Mouse (Mus musculus): ENCODE measurements around the gene Cdadc1. TPM values are rescaled to one million over a fixed set of nuclear protein-coding genes. Genes with fewer than 3 reads are reported as not detected.

The Cdadc1 gene
- total RNA-seq, 1 experiment: 6.7 TPM

- H3K4me1 ChIP-seq (ENCODE audit: control insufficient read depth in 2 of 2, insufficient read depth in 2 of 2, low read length in 2 of 2, poor library complexity in 1 of 2): peaks cover 0 to 13% of the 10 kb centered on the region in 2 experiments; a peak in 2 of 4 replicates
- H3K4me3 ChIP-seq (ENCODE audit: insufficient read depth in 1 of 2, low read depth in 1 of 2, low read length in 2 of 2, poor library complexity in 1 of 2, severe bottlenecking in 1 of 2): no peak overlapping the region
- 0 out of 2 replicates have a peak, but pooled peaks cover 1% of the 10 kb centered on the region for H3K36me3 ChIP-seq (ENCODE audit: control insufficient read depth, insufficient read depth, low read length, poor library complexity, severe bottlenecking)
- TF ChIP-seq HCFC1 (IDR thresholded peaks at IDR 0.05; ENCODE audit: borderline replicate concordance, insufficient read depth, low read length): no peak
- no peak for TF ChIP-seq CHD2 (IDR thresholded peaks at IDR 0.05; ENCODE audit: low read depth, low read length)
- no peak for TF ChIP-seq ZNF384 (IDR thresholded peaks at IDR 0.05; ENCODE audit: low read depth, low read length)
- TF ChIP-seq MAFK (IDR thresholded peaks at IDR 0.05; ENCODE audit: insufficient read depth, low read depth, low read length): no peak
- TF ChIP-seq ZC3H11A (IDR thresholded peaks at IDR 0.05; ENCODE audit: borderline replicate concordance, low read depth, low read length): no peak
- no peak overlapping the region for H3K9ac ChIP-seq (ENCODE audit: insufficient read depth, low read depth, low read length, poor library complexity, severe bottlenecking)
- no peak for DNase-seq (ENCODE audit: low read depth, low spot score)
- no peak overlapping the region for H3K27ac ChIP-seq (ENCODE audit: insufficient read depth, low read depth, low read length, poor library complexity, severe bottlenecking)
- H3K9me3 ChIP-seq (ENCODE audit: control insufficient read depth, insufficient read depth, low read depth, low read length): no peaks in the 10 kb centered on the region
- in situ Hi-C loops (cut with MboI; ENCODE audit: low sequenced_read_pairs in 2 of 2, unreplicated experiment in 2 of 2): no loop called here
Observed at GRCm38 (mm10) chr14:59555018-59555417, 42.7 kb downstream of the Cdadc1 start.

GRCm38 (mm10) chr14:59554025-59554424 is 43.7 kb downstream of the Cdadc1 start:
- in situ Hi-C loops (cut with MboI; ENCODE audit: low sequenced_read_pairs in 2 of 2, unreplicated experiment in 2 of 2): no loop called here

GRCm38 (mm10) chr14:59551956-59552355 is 45.8 kb downstream of the Cdadc1 start:
- Histone ChIP-seq H3K4me1 (ENCODE audit: control insufficient read depth in 2 of 2, insufficient read depth in 2 of 2, low read length in 2 of 2, poor library complexity in 1 of 2) (peaks cover 0 to 11% of the 10 kb centered on the region in 2 experiments; a peak in 2 of 4 replicates), H3K4me3 (ENCODE audit: insufficient read depth in 1 of 2, low read depth in 1 of 2, low read length in 2 of 2, poor library complexity in 1 of 2, severe bottlenecking in 1 of 2) (no peak overlapping the region), H3K9ac (ENCODE audit: insufficient read depth, low read depth, low read length, poor library complexity, severe bottlenecking) (no peak overlapping the region), H3K9me3 (ENCODE audit: control insufficient read depth, insufficient read depth, low read depth, low read length) (no peaks in the 10 kb centered on the region), H3K36me3 (ENCODE audit: control insufficient read depth, insufficient read depth, low read length, poor library complexity, severe bottlenecking) (0 out of 2 replicates have a peak, but pooled peaks cover 3% of the 10 kb centered on the region), H3K27ac (ENCODE audit: insufficient read depth, low read depth, low read length, poor library complexity, severe bottlenecking) (no peak overlapping the region)
- DNase-seq (ENCODE audit: low read depth, low spot score): peak; percentile 17
- in situ Hi-C loops (cut with MboI; ENCODE audit: low sequenced_read_pairs in 2 of 2, unreplicated experiment in 2 of 2): no loop called here
- no peak for TF ChIP-seq MAFK (IDR thresholded peaks at IDR 0.05; ENCODE audit: insufficient read depth, low read depth, low read length)
- TF ChIP-seq CHD2 (IDR thresholded peaks at IDR 0.05; ENCODE audit: low read depth, low read length): no peak
- no peak for TF ChIP-seq ZC3H11A (IDR thresholded peaks at IDR 0.05; ENCODE audit: borderline replicate concordance, low read depth, low read length)
- TF ChIP-seq HCFC1 (IDR thresholded peaks at IDR 0.05; ENCODE audit: borderline replicate concordance, insufficient read depth, low read length): no peak
- TF ChIP-seq ZNF384 (IDR thresholded peaks at IDR 0.05; ENCODE audit: low read depth, low read length): no peak

More at GRCm38 (mm10) chr14:59554025-59554424, 43.7 kb downstream of the Cdadc1 start:
- no peak overlapping the region for H3K27ac ChIP-seq (ENCODE audit: insufficient read depth, low read depth, low read length, poor library complexity, severe bottlenecking)
- H3K4me1 ChIP-seq (ENCODE audit: control insufficient read depth in 2 of 2, insufficient read depth in 2 of 2, low read length in 2 of 2, poor library complexity in 1 of 2): peaks cover 0 to 11% of the 10 kb centered on the region in 2 experiments; a peak in 2 of 4 replicates
- no peak for TF ChIP-seq ZNF384 (IDR thresholded peaks at IDR 0.05; ENCODE audit: low read depth, low read length)
- no peak for TF ChIP-seq MAFK (IDR thresholded peaks at IDR 0.05; ENCODE audit: insufficient read depth, low read depth, low read length)
- no peak for TF ChIP-seq CHD2 (IDR thresholded peaks at IDR 0.05; ENCODE audit: low read depth, low read length)
- H3K9me3 ChIP-seq (ENCODE audit: control insufficient read depth, insufficient read depth, low read depth, low read length): no peaks in the 10 kb centered on the region
- H3K9ac ChIP-seq (ENCODE audit: insufficient read depth, low read depth, low read length, poor library complexity, severe bottlenecking): no peak overlapping the region
- no peak overlapping the region for H3K4me3 ChIP-seq (ENCODE audit: insufficient read depth in 1 of 2, low read depth in 1 of 2, low read length in 2 of 2, poor library complexity in 1 of 2, severe bottlenecking in 1 of 2)
- H3K36me3 ChIP-seq (ENCODE audit: control insufficient read depth, insufficient read depth, low read length, poor library complexity, severe bottlenecking): 0 out of 2 replicates have a peak, but pooled peaks cover 3% of the 10 kb centered on the region
- DNase-seq (ENCODE audit: low read depth, low spot score): no peak

GRCm38 (mm10) chr14:59550841-59551240 is 46.9 kb downstream of the Cdadc1 start:
- no peaks in the 10 kb centered on the region for H3K9me3 ChIP-seq (ENCODE audit: control insufficient read depth, insufficient read depth, low read depth, low read length)
- peak; percentile 24 for DNase-seq (ENCODE audit: low read depth, low spot score)
- in situ Hi-C loops (cut with MboI; ENCODE audit: low sequenced_read_pairs in 2 of 2, unreplicated experiment in 2 of 2): no loop called here
- H3K36me3 ChIP-seq (ENCODE audit: control insufficient read depth, insufficient read depth, low read length, poor library complexity, severe bottlenecking): 0 out of 2 replicates have a peak, but pooled peaks cover 3% of the 10 kb centered on the region
- TF ChIP-seq MAFK (IDR thresholded peaks at IDR 0.05; ENCODE audit: insufficient read depth, low read depth, low read length) (no peak), HCFC1 (IDR thresholded peaks at IDR 0.05; ENCODE audit: borderline replicate concordance, insufficient read depth, low read length) (no peak), ZNF384 (IDR thresholded peaks at IDR 0.05; ENCODE audit: low read depth, low read length) (no peak), ZC3H11A (IDR thresholded peaks at IDR 0.05; ENCODE audit: borderline replicate concordance, low read depth, low read length) (no peak), CHD2 (IDR thresholded peaks at IDR 0.05; ENCODE audit: low read depth, low read length) (no peak)
- H3K4me3 ChIP-seq (ENCODE audit: insufficient read depth in 1 of 2, low read depth in 1 of 2, low read length in 2 of 2, poor library complexity in 1 of 2, severe bottlenecking in 1 of 2): no peak overlapping the region
- H3K4me1 ChIP-seq (ENCODE audit: control insufficient read depth in 2 of 2, insufficient read depth in 2 of 2, low read length in 2 of 2, poor library complexity in 1 of 2): peaks cover 0 to 9% of the 10 kb centered on the region in 2 experiments; a peak in 2 of 4 replicates
- no peak overlapping the region for H3K9ac ChIP-seq (ENCODE audit: insufficient read depth, low read depth, low read length, poor library complexity, severe bottlenecking)
- no peak overlapping the region for H3K27ac ChIP-seq (ENCODE audit: insufficient read depth, low read depth, low read length, poor library complexity, severe bottlenecking)

Data from ES-E14 (cell line).